Mouse (Mus musculus) midbrain, embryonic 16.5 days (tissue): ENCODE results near the gene Patz1. TPM values are rescaled to one million over a fixed set of nuclear protein-coding genes. Genes with fewer than 3 reads are reported as not detected.

ENCODE experiments used
- ATAC-seq: fragments of 200-750 bp; cut with Nextera tagmentation; 2 replicates; pipeline ENCODE4 v1.8.0; 2017; ENCODE audit warnings: moderate TSS enrichment
- H3K27ac ChIP-seq: fragments of 300-500 bp; sonication (generic); 2 replicates; pipeline ENCODE4 v1.5.1; 2014; ENCODE audit warnings: mild to moderate bottlenecking, low read length, mixed read lengths
- H3K27me3 ChIP-seq: fragments of 300-500 bp; sonication (generic); 2 replicates; pipeline ENCODE4 v1.6.1; 2014; ENCODE audit warnings: low read depth, low read length, mixed read lengths; ENCODE audit not compliant: control insufficient read depth, insufficient read depth
- H3K36me3 ChIP-seq: fragments of 300-500 bp; sonication (generic); 2 replicates; pipeline ENCODE4 v1.6.1; 2014; ENCODE audit warnings: mild to moderate bottlenecking, low read length, moderate library complexity, mixed read lengths; ENCODE audit not compliant: control insufficient read depth, insufficient read depth
- H3K4me1 ChIP-seq: fragments of 300-500 bp; sonication (generic); 2 replicates; pipeline ENCODE4 v1.6.1; 2014; ENCODE audit warnings: mild to moderate bottlenecking, low read length, mixed read lengths; ENCODE audit not compliant: control insufficient read depth, insufficient read depth
- H3K4me2 ChIP-seq: fragments of 300-500 bp; sonication (generic); 2 replicates; pipeline ENCODE4 v1.6.1; 2014; ENCODE audit warnings: mild to moderate bottlenecking, low read length, mixed read lengths
- H3K4me3 ChIP-seq: fragments of 300-500 bp; sonication (generic); 2 replicates; pipeline ENCODE4 v1.5.1; 2014; ENCODE audit warnings: low read depth, mild to moderate bottlenecking, low read length, moderate library complexity, mixed read lengths
- H3K9ac ChIP-seq: fragments of 300-500 bp; sonication (generic); 2 replicates; pipeline ENCODE4 v1.6.1; 2014; ENCODE audit warnings: low read depth, low read length, mixed read lengths
- H3K9me3 ChIP-seq: fragments of 300-500 bp; sonication (generic); replicated peaks from 2 replicates; pipeline ENCODE4 v1.6.1; 2014; ENCODE audit warnings: mild to moderate bottlenecking, low read length, mixed read lengths; ENCODE audit not compliant: control insufficient read depth, poor library complexity, severe bottlenecking
- WGBS: fragments of 180-500 bp; shearing (Covaris S2); extraction: QIAGEN DNeasy Blood & Tissue Kit; methylation state at CpG from one replicate; pipeline ENCODE4 v1.1.7; 2014; 5-methylcytosine and 5-hydroxymethylcytosine counted together
- polyA plus RNA-seq: library from polyadenylated mRNA; unstranded; fragments of >200 nt; fragmentation: Nextera tagmentation; extraction: Ambion mirVana; gene quantifications from 2 replicates; pipeline ENCODE4 v1.2.1, GENCODE M21; 2015

The Patz1 gene
- polyA plus RNA-seq, 1 experiment from 2014 or later, result 41.6 TPM

GRCm38 (mm10) chr11:3337173-3337955 is 48.7 kb downstream of the Patz1 start:
- Histone ChIP-seq H3K9me3 (no peaks in the 10 kb centered on the region), H3K36me3 (peaks cover 8% of the 10 kb centered on the region), H3K4me3 (no peak overlapping the region), H3K27ac (peak overlapping the region; percentile 53), H3K4me2 (peak overlapping the region; percentile 17; the same call in 1 of the 2 replicates), H3K27me3 (no peaks in the 10 kb centered on the region), H3K9ac (peak overlapping the region; percentile 46; the same call in 1 of the 2 replicates), H3K4me1 (peaks cover 18% of the 10 kb centered on the region)
- ATAC-seq, result peak; percentile 46
- 3% methylated on average over 12 of the region's 12 CpGs for WGBS

DNA sequence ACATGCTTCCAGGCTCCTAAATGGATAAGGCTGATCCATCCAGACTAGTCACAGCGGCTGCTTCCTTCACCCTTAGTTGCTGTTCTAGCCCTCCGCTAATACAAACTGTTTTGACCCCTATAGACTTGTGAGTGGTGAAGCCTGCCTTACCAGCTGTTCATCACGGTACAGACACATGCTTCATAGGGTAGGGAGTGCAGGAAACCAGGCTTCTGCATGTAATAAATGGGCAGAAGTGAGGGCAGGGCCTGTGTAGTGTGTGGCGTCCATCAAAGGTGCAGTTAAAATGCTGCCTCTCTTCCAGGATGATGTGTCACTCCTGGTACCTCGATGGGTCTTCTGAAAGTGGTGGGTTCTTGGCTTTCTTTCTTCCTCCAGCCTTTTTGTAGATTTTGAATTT is 49.3 kb downstream of the Patz1 start:
- peak overlapping the region; percentile 53; the same call in 1 of the 2 replicates for H3K27ac ChIP-seq
- H3K27me3 ChIP-seq, result no peaks in the 10 kb centered on the region
- H3K4me2 ChIP-seq, result no peak overlapping the region
- peaks cover 13% of the 10 kb centered on the region for H3K4me1 ChIP-seq
- peaks cover 11% of the 10 kb centered on the region for H3K36me3 ChIP-seq
- H3K9me3 ChIP-seq, result no peaks in the 10 kb centered on the region
- 0 out of 2 replicates have a peak, but pooled peaks have one; percentile 4 for ATAC-seq
- no peak overlapping the region for H3K4me3 ChIP-seq
- 0 out of 2 replicates have a peak overlapping the region, but pooled peaks have one; percentile 46 for H3K9ac ChIP-seq
- WGBS, result 44% methylated on average over 5 of the region's 5 CpGs

- Histone ChIP-seq H3K4me1 (peaks cover 13% of the 10 kb centered on the region), H3K9me3 (no peaks in the 10 kb centered on the region), H3K27ac (no peak overlapping the region), H3K4me2 (no peak overlapping the region), H3K27me3 (no peaks in the 10 kb centered on the region), H3K4me3 (no peak overlapping the region), H3K9ac (no peak overlapping the region), H3K36me3 (peaks cover 33% of the 10 kb centered on the region)
- ATAC-seq, result 0 out of 2 replicates have a peak, but pooled peaks have one; percentile 12
- 82% methylated on average over 5 of the region's 5 CpGs for WGBS
Measured at GRCm38 (mm10) chr11:3341476-3341875, 52.8 kb downstream of the Patz1 start.

- no peaks in the 10 kb centered on the region for H3K9me3 ChIP-seq
- H3K27ac ChIP-seq, result no peak overlapping the region
- no peak overlapping the region for H3K9ac ChIP-seq
- 88% methylated on average over 3 of the region's 3 CpGs for WGBS
- H3K27me3 ChIP-seq, result no peaks in the 10 kb centered on the region
- no peak overlapping the region for H3K4me2 ChIP-seq
- no peak overlapping the region for H3K4me3 ChIP-seq
- no peak for ATAC-seq
- peaks cover 3% of the 10 kb centered on the region; the same call in 1 of the 2 replicates for H3K4me1 ChIP-seq
- H3K36me3 ChIP-seq, result peaks cover 34% of the 10 kb centered on the region
Measured at GRCm38 (mm10) chr11:3344916-3345315, 56.2 kb downstream of the Patz1 start.

- Histone ChIP-seq H3K27me3 (no peaks in the 10 kb centered on the region), H3K9ac (no peak overlapping the region), H3K36me3 (peaks cover 45% of the 10 kb centered on the region), H3K4me1 (peaks cover 3% of the 10 kb centered on the region; the same call in 1 of the 2 replicates), H3K4me3 (no peak overlapping the region), H3K9me3 (no peaks in the 10 kb centered on the region), H3K4me2 (no peak overlapping the region), H3K27ac (no peak overlapping the region)
- ATAC-seq, result no peak
- WGBS, result 93% methylated on average over 7 of the region's 7 CpGs
Measured at GRCm38 (mm10) chr11:3346351-3346750, 57.7 kb downstream of the Patz1 start.

GRCm38 (mm10) chr11:3347091-3347834 is 58.6 kb downstream of the Patz1 start:
- no peaks in the 10 kb centered on the region for H3K27me3 ChIP-seq
- peak; percentile 63 for ATAC-seq
- no peak overlapping the region for H3K4me2 ChIP-seq
- no peak overlapping the region for H3K4me3 ChIP-seq
- H3K9ac ChIP-seq, result no peak overlapping the region
- H3K27ac ChIP-seq, result no peak overlapping the region
- no peaks in the 10 kb centered on the region for H3K9me3 ChIP-seq
- peaks cover 47% of the 10 kb centered on the region for H3K36me3 ChIP-seq
- peaks cover 3% of the 10 kb centered on the region; the same call in 1 of the 2 replicates for H3K4me1 ChIP-seq
- WGBS, result 53% methylated on average over 12 of the region's 12 CpGs

DNA sequence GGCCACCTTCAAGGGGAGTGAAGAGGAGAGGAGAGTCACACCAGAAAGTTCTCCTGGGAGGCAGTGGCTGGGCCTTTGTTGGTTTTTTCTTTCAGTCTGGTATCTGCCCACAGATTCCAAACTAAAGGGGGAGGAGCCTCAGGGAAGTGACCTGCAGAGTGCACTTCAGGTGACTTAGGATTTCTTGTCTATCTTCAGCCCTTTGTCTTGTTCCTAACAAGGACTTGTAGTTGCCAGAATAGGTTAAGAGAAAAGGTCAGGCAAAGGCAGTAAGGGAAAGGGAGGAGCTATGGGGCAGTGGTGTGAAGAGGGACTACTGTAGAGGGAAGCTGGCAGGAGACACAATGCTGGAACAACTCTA is 59.1 kb downstream of the Patz1 start:
- Histone ChIP-seq H3K27ac (no peak overlapping the region), H3K4me2 (no peak overlapping the region), H3K36me3 (peaks cover 48% of the 10 kb centered on the region), H3K9ac (no peak overlapping the region), H3K9me3 (no peaks in the 10 kb centered on the region), H3K4me3 (no peak overlapping the region), H3K4me1 (peaks cover 3% of the 10 kb centered on the region; the same call in 1 of the 2 replicates), H3K27me3 (no peaks in the 10 kb centered on the region)
- no peak for ATAC-seq

- Histone ChIP-seq H3K36me3 (peaks cover 50% of the 10 kb centered on the region), H3K4me2 (no peak overlapping the region), H3K4me3 (no peak overlapping the region), H3K27me3 (no peaks in the 10 kb centered on the region), H3K27ac (no peak overlapping the region), H3K9ac (no peak overlapping the region), H3K9me3 (no peaks in the 10 kb centered on the region), H3K4me1 (peaks cover 3% of the 10 kb centered on the region; the same call in 1 of the 2 replicates)
- no peak for ATAC-seq
- 50% methylated on average over 6 of the region's 6 CpGs for WGBS
Measured at GRCm38 (mm10) chr11:3348576-3349342, 60.1 kb downstream of the Patz1 start.
